Mouse (Mus musculus): ENCODE results near the gene Evpl. TPM values are rescaled to one million over a fixed set of nuclear protein-coding genes. Genes with fewer than 3 reads are reported as not detected.

Gene Evpl
- polyA plus RNA-seq, 1 experiment from 2014 or later = 0.11 TPM

DNA sequence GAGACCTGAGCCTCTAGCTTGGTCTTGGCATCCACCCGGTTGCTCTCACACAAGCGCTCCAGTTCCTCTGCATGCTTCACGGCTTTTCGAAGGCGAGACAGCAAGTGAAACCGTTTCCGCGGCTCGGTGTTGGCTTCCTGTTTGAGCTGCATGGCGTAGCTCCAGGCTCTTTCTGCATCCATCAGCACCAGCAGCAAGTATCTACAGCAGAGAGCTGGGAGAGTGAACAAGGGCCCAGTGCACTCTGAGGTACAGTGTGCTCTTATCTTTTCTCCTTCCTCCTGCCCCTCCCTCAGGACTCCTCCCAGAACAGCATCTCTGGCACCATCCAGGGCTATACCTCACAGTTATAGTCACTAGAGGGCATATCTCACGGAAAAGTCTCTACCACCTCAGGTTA, 27.5 kb upstream of the Evpl start:
- Histone ChIP-seq H3K9me3 (replicated peaks; ENCODE audit: control insufficient read depth, low read length) (no peaks in the 10 kb centered on the region), H3K27me3 (replicated peaks; ENCODE audit: control insufficient read depth, insufficient read depth, low read length) (no peaks in the 10 kb centered on the region), H3K4me3 (ENCODE audit: low read depth, low read length) (no peak overlapping the region), H3K27ac (ENCODE audit: low read depth, low read length) (no peak overlapping the region), H3K9ac (ENCODE audit: low read length) (no peak overlapping the region), H3K4me1 (ENCODE audit: control insufficient read depth, insufficient read depth, low read length) (no peaks in the 10 kb centered on the region), H3K4me2 (ENCODE audit: low read length) (no peak overlapping the region), H3K36me3 (ENCODE audit: control insufficient read depth, insufficient read depth, low read length) (peaks cover 95% of the 10 kb centered on the region)
- no peak for DNase-seq (ENCODE audit: low spot score)
- ATAC-seq = no peak; the same call in 1 of the 2 replicates
- 84% methylated on average over 11 of the region's 11 CpGs for WGBS

GRCm38 (mm10) chr11:116260259-116260658, 22.4 kb upstream of the Evpl start:
- H3K36me3 ChIP-seq (ENCODE audit: control insufficient read depth, insufficient read depth, low read length) = peaks cover 93% of the 10 kb centered on the region
- ATAC-seq (no peak), DNase-seq (ENCODE audit: low spot score) (no peak)
- no peak overlapping the region for H3K4me2 ChIP-seq (ENCODE audit: low read length)
- WGBS = 92% methylated on average over 7 of the region's 7 CpGs
- no peaks in the 10 kb centered on the region for H3K27me3 ChIP-seq (replicated peaks; ENCODE audit: control insufficient read depth, insufficient read depth, low read length)
- no peaks in the 10 kb centered on the region for H3K9me3 ChIP-seq (replicated peaks; ENCODE audit: control insufficient read depth, low read length)
- no peak overlapping the region for H3K4me3 ChIP-seq (ENCODE audit: low read depth, low read length)
- H3K4me1 ChIP-seq (ENCODE audit: control insufficient read depth, insufficient read depth, low read length) = no peaks in the 10 kb centered on the region
- H3K27ac ChIP-seq (ENCODE audit: low read depth, low read length) = no peak overlapping the region
- no peak overlapping the region for H3K9ac ChIP-seq (ENCODE audit: low read length)

GRCm38 (mm10) chr11:116259461-116259860, 21.6 kb upstream of the Evpl start:
- Histone ChIP-seq H3K9me3 (replicated peaks; ENCODE audit: control insufficient read depth, low read length) (no peaks in the 10 kb centered on the region), H3K4me1 (ENCODE audit: control insufficient read depth, insufficient read depth, low read length) (no peaks in the 10 kb centered on the region), H3K36me3 (ENCODE audit: control insufficient read depth, insufficient read depth, low read length) (peaks cover 95% of the 10 kb centered on the region), H3K4me2 (ENCODE audit: low read length) (no peak overlapping the region), H3K4me3 (ENCODE audit: low read depth, low read length) (no peak overlapping the region), H3K27ac (ENCODE audit: low read depth, low read length) (no peak overlapping the region), H3K27me3 (replicated peaks; ENCODE audit: control insufficient read depth, insufficient read depth, low read length) (no peaks in the 10 kb centered on the region), H3K9ac (ENCODE audit: low read length) (no peak overlapping the region)
- WGBS = 97% methylated on average over 8 of the region's 8 CpGs
- ATAC-seq (no peak), DNase-seq (ENCODE audit: low spot score) (no peak)

GRCm38 (mm10) chr11:116255982-116256675, 18.3 kb upstream of the Evpl start:
- Histone ChIP-seq H3K27ac (ENCODE audit: low read depth, low read length) (no peak overlapping the region), H3K9ac (ENCODE audit: low read length) (no peak overlapping the region), H3K4me3 (ENCODE audit: low read depth, low read length) (no peak overlapping the region), H3K4me1 (ENCODE audit: control insufficient read depth, insufficient read depth, low read length) (no peaks in the 10 kb centered on the region), H3K27me3 (replicated peaks; ENCODE audit: control insufficient read depth, insufficient read depth, low read length) (no peaks in the 10 kb centered on the region), H3K4me2 (ENCODE audit: low read length) (no peak overlapping the region), H3K9me3 (replicated peaks; ENCODE audit: control insufficient read depth, low read length) (no peaks in the 10 kb centered on the region), H3K36me3 (ENCODE audit: control insufficient read depth, insufficient read depth, low read length) (peaks cover 94% of the 10 kb centered on the region)
- 93% methylated on average over 9 of the region's 9 CpGs for WGBS
- DNase-seq (ENCODE audit: low spot score) (no peak), ATAC-seq (no peak)

GRCm38 (mm10) chr11:116255090-116255981, 17.5 kb upstream of the Evpl start:
- H3K4me1 ChIP-seq (ENCODE audit: control insufficient read depth, insufficient read depth, low read length) = no peaks in the 10 kb centered on the region
- no peak overlapping the region for H3K9ac ChIP-seq (ENCODE audit: low read length)
- 84% methylated on average over 22 of the region's 22 CpGs for WGBS
- no peaks in the 10 kb centered on the region for H3K27me3 ChIP-seq (replicated peaks; ENCODE audit: control insufficient read depth, insufficient read depth, low read length)
- no peaks in the 10 kb centered on the region for H3K9me3 ChIP-seq (replicated peaks; ENCODE audit: control insufficient read depth, low read length)
- H3K36me3 ChIP-seq (ENCODE audit: control insufficient read depth, insufficient read depth, low read length) = peaks cover 94% of the 10 kb centered on the region
- ATAC-seq (no peak), DNase-seq (ENCODE audit: low spot score) (no peak)
- H3K4me3 ChIP-seq (ENCODE audit: low read depth, low read length) = no peak overlapping the region
- no peak overlapping the region for H3K27ac ChIP-seq (ENCODE audit: low read depth, low read length)
- no peak overlapping the region for H3K4me2 ChIP-seq (ENCODE audit: low read length)

DNA sequence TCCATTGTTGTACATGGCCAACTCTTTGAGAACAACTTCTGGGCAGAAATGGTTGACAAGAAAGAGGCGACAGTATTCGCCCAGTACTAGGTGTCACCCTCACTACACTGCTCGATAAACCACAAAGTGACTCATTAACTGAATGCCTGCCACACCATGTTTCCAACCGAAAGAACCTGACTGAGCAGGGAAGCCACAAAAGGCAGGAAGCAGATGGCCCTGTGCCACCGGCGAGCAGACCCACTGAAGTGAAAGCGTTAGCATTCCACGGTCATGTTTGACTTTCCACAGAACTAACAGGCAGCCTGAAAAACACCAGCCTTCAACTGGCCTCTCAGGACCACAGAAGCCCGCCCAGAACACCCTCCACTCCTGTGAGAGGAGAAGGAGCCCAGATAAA, 16.8 kb upstream of the Evpl start:
- Histone ChIP-seq H3K27me3 (replicated peaks; ENCODE audit: control insufficient read depth, insufficient read depth, low read length) (no peaks in the 10 kb centered on the region), H3K4me3 (ENCODE audit: low read depth, low read length) (no peak overlapping the region), H3K9me3 (replicated peaks; ENCODE audit: control insufficient read depth, low read length) (no peaks in the 10 kb centered on the region), H3K27ac (ENCODE audit: low read depth, low read length) (no peak overlapping the region), H3K4me2 (ENCODE audit: low read length) (no peak overlapping the region), H3K4me1 (ENCODE audit: control insufficient read depth, insufficient read depth, low read length) (no peaks in the 10 kb centered on the region), H3K9ac (ENCODE audit: low read length) (no peak overlapping the region), H3K36me3 (ENCODE audit: control insufficient read depth, insufficient read depth, low read length) (peaks cover 94% of the 10 kb centered on the region)
- 86% methylated on average over 9 of the region's 9 CpGs for WGBS
- DNase-seq (ENCODE audit: low spot score) (no peak), ATAC-seq (no peak)

- Histone ChIP-seq H3K36me3 (ENCODE audit: control insufficient read depth, insufficient read depth, low read length) (peaks cover 94% of the 10 kb centered on the region), H3K27me3 (replicated peaks; ENCODE audit: control insufficient read depth, insufficient read depth, low read length) (no peaks in the 10 kb centered on the region), H3K9me3 (replicated peaks; ENCODE audit: control insufficient read depth, low read length) (no peaks in the 10 kb centered on the region), H3K4me3 (ENCODE audit: low read depth, low read length) (no peak overlapping the region), H3K4me1 (ENCODE audit: control insufficient read depth, insufficient read depth, low read length) (no peaks in the 10 kb centered on the region), H3K9ac (ENCODE audit: low read length) (no peak overlapping the region), H3K4me2 (ENCODE audit: low read length) (no peak overlapping the region), H3K27ac (ENCODE audit: low read depth, low read length) (no peak overlapping the region)
- no peak for DNase-seq (ENCODE audit: low spot score)
- ATAC-seq = no peak
- 88% methylated on average over 3 of the region's 3 CpGs for whole genome bisulfite sequencing
Observed at GRCm38 (mm10) chr11:116253076-116253600, 15.3 kb upstream of the Evpl start.

- no peak overlapping the region for H3K4me3 ChIP-seq (ENCODE audit: low read depth, low read length)
- peaks cover 96% of the 10 kb centered on the region for H3K36me3 ChIP-seq (ENCODE audit: control insufficient read depth, insufficient read depth, low read length)
- H3K9ac ChIP-seq (ENCODE audit: low read length) = no peak overlapping the region
- DNase-seq (ENCODE audit: low spot score) (no peak), ATAC-seq (no peak)
- H3K9me3 ChIP-seq (replicated peaks; ENCODE audit: control insufficient read depth, low read length) = no peaks in the 10 kb centered on the region
- 94% methylated on average over 8 of the region's 8 CpGs for WGBS
- no peak overlapping the region for H3K4me2 ChIP-seq (ENCODE audit: low read length)
- no peaks in the 10 kb centered on the region for H3K4me1 ChIP-seq (ENCODE audit: control insufficient read depth, insufficient read depth, low read length)
- no peak overlapping the region for H3K27ac ChIP-seq (ENCODE audit: low read depth, low read length)
- H3K27me3 ChIP-seq (replicated peaks; ENCODE audit: control insufficient read depth, insufficient read depth, low read length) = no peaks in the 10 kb centered on the region
Observed at GRCm38 (mm10) chr11:116250898-116251297, 13.0 kb upstream of the Evpl start.

All from forebrain, embryonic 14.5 days (tissue).